Mouse (Mus musculus) lung, postnatal 0 days (tissue): ENCODE measurements around the gene Sh2d1b2. TPM values are rescaled to one million over a fixed set of nuclear protein-coding genes. Genes with fewer than 3 reads are reported as not detected.
"Not testable (repeated sequence)": the region's sequence is repeated elsewhere in the genome, so short reads cannot be mapped to it uniquely, and the experiment has no call there.

ENCODE experiments used
- ATAC-seq: fragments of 200-750 bp; cut with Nextera tagmentation; 2 replicates; pipeline ENCODE4 v1.8.0; 2017; ENCODE audit warnings: moderate library complexity
- DNase-seq: peaks from one replicate; pipeline ENCODE4 v3.0.0-alpha.2; 2016; ENCODE audit warnings: low spot score
- H3K27ac ChIP-seq: fragments of 300-500 bp; sonication (generic); 2 replicates; pipeline ENCODE4 v1.5.1; 2014; ENCODE audit warnings: antibody characterized with exemption, mild to moderate bottlenecking, low read length, mixed read lengths
- H3K27me3 ChIP-seq: fragments of 300-500 bp; sonication (generic); replicated peaks from 2 replicates; pipeline ENCODE4 v1.6.1; 2014; ENCODE audit warnings: low read length, mixed read lengths; ENCODE audit not compliant: insufficient read depth
- H3K36me3 ChIP-seq: fragments of 300-500 bp; sonication (generic); 2 replicates; pipeline ENCODE4 v1.6.1; 2014; ENCODE audit warnings: low read length, mixed read lengths; ENCODE audit not compliant: insufficient read depth
- H3K4me1 ChIP-seq: fragments of 300-500 bp; sonication (generic); 2 replicates; pipeline ENCODE4 v1.6.1; 2014; ENCODE audit warnings: antibody characterized with exemption, low read depth, low read length, mixed read lengths; ENCODE audit not compliant: insufficient read depth
- H3K4me2 ChIP-seq: fragments of 300-500 bp; sonication (generic); replicated peaks from 2 replicates; pipeline ENCODE4 v1.6.1; 2014; ENCODE audit warnings: low read depth, mild to moderate bottlenecking, low read length, moderate library complexity, mixed read lengths
- H3K4me3 ChIP-seq: fragments of 300-500 bp; sonication (generic); 2 replicates; pipeline ENCODE4 v1.5.1; 2014; ENCODE audit warnings: low read depth, low read length
- H3K9ac ChIP-seq: fragments of 300-500 bp; sonication (generic); replicated peaks from 2 replicates; pipeline ENCODE4 v1.6.1; 2014; ENCODE audit warnings: low read depth, mild to moderate bottlenecking
- H3K9me3 ChIP-seq: fragments of 300-500 bp; sonication (generic); 2 replicates; pipeline ENCODE4 v1.6.1; 2016; ENCODE audit warnings: low read length, mixed read lengths
- CTCF ChIP-seq: IDR thresholded peaks from 2 replicates; pipeline ENCODE4 v1.5.1; 2016; ENCODE audit warnings: antibody characterized with exemption, mild to moderate bottlenecking
- EP300 ChIP-seq: IDR thresholded peaks from 2 replicates; pipeline ENCODE4 v1.6.1; 2016; ENCODE audit warnings: antibody characterized with exemption, mild to moderate bottlenecking, control low read depth
- WGBS: fragments of 180-500 bp; shearing (Covaris S2); extraction: QIAGEN DNeasy Blood & Tissue Kit; methylation state at CpG from one replicate; pipeline ENCODE4 v1.1.7; 2014; 5-methylcytosine and 5-hydroxymethylcytosine counted together
- polyA plus RNA-seq: library from polyadenylated mRNA; unstranded; fragments of >200 nt; fragmentation: Nextera tagmentation; extraction: Ambion mirVana; gene quantifications from 2 replicates; pipeline ENCODE4 v1.2.1, GENCODE M21; 2015

The Sh2d1b2 gene
- 0.58 and 0.64 TPM in 2 replicates for polyA plus RNA-seq

GRCm38 (mm10) chr1:170232688-170233087 is at the start of gene Sh2d1b2:
Gene Sh2d1b2 (plus strand): TSS chr1:170232749.
- not testable (repeated sequence) for H3K27ac ChIP-seq, H3K36me3 ChIP-seq, H3K9me3 ChIP-seq, H3K4me2 ChIP-seq, DNase-seq, H3K27me3 ChIP-seq, ATAC-seq, H3K9ac ChIP-seq, H3K4me1 ChIP-seq, H3K4me3 ChIP-seq
- WGBS = 59% methylated on average over 5 of the region's 6 CpGs

GRCm38 (mm10) chr1:170185137-170185536 is 47.4 kb upstream of the Sh2d1b2 start:
- Histone ChIP-seq H3K4me3 (no peak overlapping the region), H3K4me1 (no peaks in the 10 kb centered on the region), H3K9me3 (no peaks in the 10 kb centered on the region), H3K27me3 (no peaks in the 10 kb centered on the region), H3K4me2 (no peak overlapping the region), H3K36me3 (no peaks in the 10 kb centered on the region), H3K27ac (no peak overlapping the region), H3K9ac (no peak overlapping the region)
- ATAC-seq (no peak), DNase-seq (no peak)
- no peak for TF ChIP-seq EP300
- TF ChIP-seq CTCF = no peak
- WGBS = 75% methylated on average over 3 of the region's 3 CpGs

- Histone ChIP-seq H3K9me3 (no peaks in the 10 kb centered on the region), H3K27me3 (no peaks in the 10 kb centered on the region), H3K36me3 (no peaks in the 10 kb centered on the region), H3K27ac (no peak overlapping the region), H3K4me3 (no peak overlapping the region), H3K4me1 (no peaks in the 10 kb centered on the region), H3K4me2 (no peak overlapping the region), H3K9ac (no peak overlapping the region)
- ATAC-seq = no peak
- 68% methylated on average over 5 of the region's 5 CpGs for WGBS
- no peak for DNase-seq
- no peak for TF ChIP-seq CTCF
- TF ChIP-seq EP300 = no peak
Observed at GRCm38 (mm10) chr1:170186531-170186930, 46.0 kb upstream of the Sh2d1b2 start.

GRCm38 (mm10) chr1:170188601-170189000 is 43.9 kb upstream of the Sh2d1b2 start:
- TF ChIP-seq CTCF (no peak), EP300 (no peak)
- DNase-seq = peak; percentile 63
- Histone ChIP-seq H3K27ac (no peak overlapping the region), H3K4me2 (no peak overlapping the region), H3K27me3 (no peaks in the 10 kb centered on the region), H3K4me3 (no peak overlapping the region), H3K9me3 (no peaks in the 10 kb centered on the region), H3K4me1 (no peaks in the 10 kb centered on the region), H3K36me3 (no peaks in the 10 kb centered on the region; the same call in 1 of the 2 replicates), H3K9ac (no peak overlapping the region)
- ATAC-seq = peak; percentile 83
- WGBS = 71% methylated on average over 11 of the region's 11 CpGs

GRCm38 (mm10) chr1:170190225-170190624 is 42.3 kb upstream of the Sh2d1b2 start:
- H3K36me3 ChIP-seq = no peaks in the 10 kb centered on the region; the same call in 1 of the 2 replicates
- no peak overlapping the region for H3K27ac ChIP-seq
- 65% methylated on average over 4 of the region's 4 CpGs for WGBS
- H3K27me3 ChIP-seq = no peaks in the 10 kb centered on the region
- DNase-seq = no peak
- no peak overlapping the region for H3K4me3 ChIP-seq
- H3K4me2 ChIP-seq = no peak overlapping the region
- ATAC-seq = no peak
- no peak overlapping the region for H3K9ac ChIP-seq
- TF ChIP-seq EP300 (no peak), CTCF (no peak)
- no peaks in the 10 kb centered on the region for H3K9me3 ChIP-seq
- H3K4me1 ChIP-seq = no peaks in the 10 kb centered on the region

- Histone ChIP-seq H3K4me3 (no peak overlapping the region), H3K36me3 (peaks cover 4% of the 10 kb centered on the region), H3K4me1 (no peaks in the 10 kb centered on the region), H3K27ac (no peak overlapping the region), H3K9me3 (no peaks in the 10 kb centered on the region), H3K9ac (no peak overlapping the region), H3K27me3 (no peaks in the 10 kb centered on the region), H3K4me2 (no peak overlapping the region)
- DNase-seq = no peak
- WGBS = 95% methylated on average over 1 of the region's 1 CpGs
- no peak for ATAC-seq
- TF ChIP-seq EP300 (no peak), CTCF (no peak)
Observed at GRCm38 (mm10) chr1:170191925-170192324, 40.6 kb upstream of the Sh2d1b2 start.

GRCm38 (mm10) chr1:170196211-170196610 is 36.3 kb upstream of the Sh2d1b2 start:
- WGBS = 93% methylated on average over 8 of the region's 8 CpGs

More at GRCm38 (mm10) chr1:170196211-170196610, 36.3 kb upstream of the Sh2d1b2 start:
- H3K4me2 ChIP-seq = no peak overlapping the region
- peaks cover 24% of the 10 kb centered on the region for H3K36me3 ChIP-seq
- H3K9me3 ChIP-seq = no peaks in the 10 kb centered on the region
- no peak overlapping the region for H3K27ac ChIP-seq
- H3K4me3 ChIP-seq = no peak overlapping the region
- H3K9ac ChIP-seq = no peak overlapping the region
- no peak for DNase-seq
- H3K4me1 ChIP-seq = no peaks in the 10 kb centered on the region
- no peak for ATAC-seq
- H3K27me3 ChIP-seq = no peaks in the 10 kb centered on the region
- no peak for TF ChIP-seq EP300
- no peak for TF ChIP-seq CTCF
